Mouse (Mus musculus): ENCODE measurements around the gene Cobl. TPM values are rescaled to one million over a fixed set of nuclear protein-coding genes. Genes with fewer than 3 reads are reported as not detected.

Cobl gene
- polyA plus RNA-seq, 1 experiment from 2014 or later: 3.6 TPM

DNA sequence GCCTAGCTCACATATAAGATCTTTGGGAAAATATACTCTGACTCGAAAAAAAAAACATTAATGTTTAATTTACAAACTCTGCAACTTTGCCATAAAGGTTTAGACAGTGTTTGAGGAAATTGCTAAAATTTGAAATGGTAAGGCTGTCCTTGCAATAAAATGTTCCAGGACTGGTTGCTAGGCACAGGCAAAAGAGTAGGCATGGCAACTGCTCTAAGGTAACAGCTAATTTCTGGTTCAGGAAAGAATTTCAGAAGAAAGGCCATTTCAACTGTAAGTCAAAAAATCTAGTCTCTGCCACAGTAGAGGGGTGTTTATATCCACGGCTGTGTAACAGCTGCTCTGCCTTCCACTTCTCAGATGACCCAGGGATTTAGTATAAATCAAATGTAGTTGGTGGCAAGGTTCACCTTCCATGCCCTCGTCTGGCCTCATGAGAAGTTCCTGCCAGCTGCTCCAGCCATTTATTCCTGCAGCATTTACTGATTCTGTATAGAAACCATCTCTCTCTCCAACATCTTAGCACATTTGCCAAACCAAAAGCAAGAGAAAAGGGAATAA, 113.7 kb downstream of the Cobl start:
- ATAC-seq (replicated peaks; ENCODE audit: insufficient number of reproducible peaks, low FRiP score, low TSS enrichment, low read depth): no peak
- Histone ChIP-seq H3K4me3 (ENCODE audit: low read depth, low read length) (no peak overlapping the region), H3K4me2 (ENCODE audit: low read depth, low read length) (no peak overlapping the region), H3K27me3 (ENCODE audit: control insufficient read depth, insufficient read depth, low read length) (no peaks in the 10 kb centered on the region), H3K27ac (replicated peaks; ENCODE audit: low read depth, low read length) (no peak overlapping the region), H3K36me3 (replicated peaks; ENCODE audit: control insufficient read depth, insufficient read depth, low read depth, low read length) (no peaks in the 10 kb centered on the region), H3K9me3 (replicated peaks; ENCODE audit: control insufficient read depth, low read length) (no peaks in the 10 kb centered on the region), H3K9ac (replicated peaks; ENCODE audit: low read length) (no peak overlapping the region), H3K4me1 (ENCODE audit: control insufficient read depth, insufficient read depth, low read length) (no peaks in the 10 kb centered on the region)
- no peak for DNase-seq (ENCODE audit: low spot score)
- 50% methylated on average over 3 of the region's 3 CpGs for WGBS

DNA sequence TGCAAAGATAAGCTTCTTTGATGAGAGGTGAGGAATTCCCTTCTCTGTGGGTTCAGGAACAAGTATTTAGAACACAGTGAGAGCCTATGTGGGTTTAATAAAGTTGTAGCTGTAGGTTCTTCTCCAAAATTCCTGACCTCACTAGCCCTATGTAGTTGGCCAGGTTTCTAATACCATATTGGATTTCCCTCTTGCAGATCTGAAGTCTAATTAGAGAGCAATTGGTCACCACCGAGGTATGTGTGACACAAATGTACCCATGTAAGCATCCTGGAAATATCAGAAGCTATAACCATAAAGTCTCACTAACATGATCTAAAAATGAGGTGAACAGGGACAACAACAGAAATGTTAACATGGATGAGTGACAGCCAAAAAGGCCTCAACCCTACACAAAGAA, 114.7 kb downstream of the Cobl start:
- ATAC-seq (replicated peaks; ENCODE audit: insufficient number of reproducible peaks, low FRiP score, low TSS enrichment, low read depth) (no peak), DNase-seq (ENCODE audit: low spot score) (no peak)
- H3K9me3 ChIP-seq (replicated peaks; ENCODE audit: control insufficient read depth, low read length): no peaks in the 10 kb centered on the region
- WGBS: 82% methylated on average over 1 of the region's 1 CpGs
- H3K4me2 ChIP-seq (ENCODE audit: low read depth, low read length): no peak overlapping the region
- H3K4me3 ChIP-seq (ENCODE audit: low read depth, low read length): no peak overlapping the region
- H3K4me1 ChIP-seq (ENCODE audit: control insufficient read depth, insufficient read depth, low read length): no peaks in the 10 kb centered on the region
- no peaks in the 10 kb centered on the region for H3K36me3 ChIP-seq (replicated peaks; ENCODE audit: control insufficient read depth, insufficient read depth, low read depth, low read length)
- no peak overlapping the region for H3K27ac ChIP-seq (replicated peaks; ENCODE audit: low read depth, low read length)
- no peak overlapping the region for H3K9ac ChIP-seq (replicated peaks; ENCODE audit: low read length)
- H3K27me3 ChIP-seq (ENCODE audit: control insufficient read depth, insufficient read depth, low read length): no peaks in the 10 kb centered on the region

DNA sequence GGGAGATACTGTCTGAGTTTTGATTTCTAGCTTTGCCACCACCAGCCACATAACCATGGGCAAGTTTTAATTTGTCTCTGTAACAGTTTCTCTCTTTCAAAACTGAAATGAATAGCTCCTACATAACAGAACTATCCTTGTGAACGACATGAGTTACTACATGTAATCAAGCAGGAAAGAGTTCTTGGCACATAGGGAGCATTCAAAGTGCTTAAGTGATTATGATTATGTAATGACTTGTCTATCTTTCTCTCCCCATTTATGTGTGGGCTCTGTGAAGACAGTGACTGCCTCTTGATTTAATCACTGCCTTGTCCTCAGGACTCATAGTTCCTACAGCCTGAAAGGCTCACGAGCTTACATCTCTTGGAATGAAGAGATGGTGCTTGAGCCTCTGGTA, 118.3 kb downstream of the Cobl start:
- H3K27me3 ChIP-seq (ENCODE audit: control insufficient read depth, insufficient read depth, low read length): no peaks in the 10 kb centered on the region
- H3K4me3 ChIP-seq (ENCODE audit: low read depth, low read length): no peak overlapping the region
- no peak for DNase-seq (ENCODE audit: low spot score)
- ATAC-seq (replicated peaks; ENCODE audit: insufficient number of reproducible peaks, low FRiP score, low TSS enrichment, low read depth): no peak
- H3K4me2 ChIP-seq (ENCODE audit: low read depth, low read length): no peak overlapping the region
- H3K9ac ChIP-seq (replicated peaks; ENCODE audit: low read length): no peak overlapping the region
- H3K27ac ChIP-seq (replicated peaks; ENCODE audit: low read depth, low read length): no peak overlapping the region
- H3K9me3 ChIP-seq (replicated peaks; ENCODE audit: control insufficient read depth, low read length): no peaks in the 10 kb centered on the region
- 73% methylated on average over 2 of the region's 2 CpGs for WGBS
- H3K36me3 ChIP-seq (replicated peaks; ENCODE audit: control insufficient read depth, insufficient read depth, low read depth, low read length): no peaks in the 10 kb centered on the region
- no peaks in the 10 kb centered on the region for H3K4me1 ChIP-seq (ENCODE audit: control insufficient read depth, insufficient read depth, low read length)

DNA sequence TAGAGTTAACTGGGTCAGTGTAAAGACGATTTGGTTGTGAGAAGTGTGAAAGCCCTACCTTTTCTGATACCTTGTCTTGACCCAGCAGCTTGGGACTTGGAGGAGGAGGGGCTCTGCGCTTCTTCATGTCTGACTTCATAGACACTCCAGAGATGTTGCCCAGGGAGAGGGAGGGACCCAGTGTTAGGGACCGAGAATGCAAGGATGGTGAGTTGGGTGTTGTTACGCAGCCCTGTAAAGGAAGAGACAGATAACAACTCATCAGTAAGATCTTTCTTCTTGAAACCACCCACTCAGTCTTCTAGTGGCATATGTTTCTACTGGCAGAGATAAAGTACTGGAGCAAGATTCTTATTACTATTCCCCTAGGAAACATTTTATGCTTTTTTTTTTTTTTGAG, 121.1 kb downstream of the Cobl start:
- H3K4me1 ChIP-seq (ENCODE audit: control insufficient read depth, insufficient read depth, low read length): no peaks in the 10 kb centered on the region
- no peak overlapping the region for H3K9ac ChIP-seq (replicated peaks; ENCODE audit: low read length)
- no peak overlapping the region for H3K4me3 ChIP-seq (ENCODE audit: low read depth, low read length)
- no peak overlapping the region for H3K4me2 ChIP-seq (ENCODE audit: low read depth, low read length)
- no peaks in the 10 kb centered on the region for H3K9me3 ChIP-seq (replicated peaks; ENCODE audit: control insufficient read depth, low read length)
- ATAC-seq (replicated peaks; ENCODE audit: insufficient number of reproducible peaks, low FRiP score, low TSS enrichment, low read depth): no peak
- DNase-seq (ENCODE audit: low spot score): no peak
- WGBS: 78% methylated on average over 4 of the region's 4 CpGs
- no peak overlapping the region for H3K27ac ChIP-seq (replicated peaks; ENCODE audit: low read depth, low read length)
- H3K36me3 ChIP-seq (replicated peaks; ENCODE audit: control insufficient read depth, insufficient read depth, low read depth, low read length): no peaks in the 10 kb centered on the region
- no peaks in the 10 kb centered on the region for H3K27me3 ChIP-seq (ENCODE audit: control insufficient read depth, insufficient read depth, low read length)

DNA sequence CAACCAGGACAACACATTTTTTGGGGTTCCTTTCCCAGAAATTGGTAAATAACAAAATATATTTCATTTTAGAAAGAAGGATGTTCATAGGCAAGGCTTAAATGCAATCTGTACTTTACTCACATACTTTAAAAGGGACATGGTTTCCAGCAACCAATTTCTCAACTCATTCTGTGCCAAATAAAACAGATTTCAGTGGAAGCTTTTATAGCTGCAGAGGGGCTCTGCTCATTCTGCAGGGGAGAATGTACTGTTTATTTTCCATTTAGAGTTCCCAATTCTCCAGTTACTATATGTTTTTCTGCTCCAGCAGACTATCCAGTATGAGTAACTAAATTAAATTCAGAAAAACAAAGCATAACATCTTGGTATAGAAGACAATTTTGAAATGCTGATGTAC, 124.1 kb downstream of the Cobl start:
- H3K9me3 ChIP-seq (replicated peaks; ENCODE audit: control insufficient read depth, low read length): no peaks in the 10 kb centered on the region
- DNase-seq (ENCODE audit: low spot score) (no peak), ATAC-seq (replicated peaks; ENCODE audit: insufficient number of reproducible peaks, low FRiP score, low TSS enrichment, low read depth) (no peak)
- H3K9ac ChIP-seq (replicated peaks; ENCODE audit: low read length): no peak overlapping the region
- H3K4me2 ChIP-seq (ENCODE audit: low read depth, low read length): no peak overlapping the region
- H3K4me1 ChIP-seq (ENCODE audit: control insufficient read depth, insufficient read depth, low read length): no peaks in the 10 kb centered on the region
- no peak overlapping the region for H3K27ac ChIP-seq (replicated peaks; ENCODE audit: low read depth, low read length)
- no peak overlapping the region for H3K4me3 ChIP-seq (ENCODE audit: low read depth, low read length)
- no peaks in the 10 kb centered on the region for H3K27me3 ChIP-seq (ENCODE audit: control insufficient read depth, insufficient read depth, low read length)
- no peaks in the 10 kb centered on the region for H3K36me3 ChIP-seq (replicated peaks; ENCODE audit: control insufficient read depth, insufficient read depth, low read depth, low read length)

- no peaks in the 10 kb centered on the region; the same call in 1 of the 2 replicates for H3K36me3 ChIP-seq (replicated peaks; ENCODE audit: control insufficient read depth, insufficient read depth, low read depth, low read length)
- H3K9ac ChIP-seq (replicated peaks; ENCODE audit: low read length): no peak overlapping the region
- DNase-seq (ENCODE audit: low spot score) (no peak), ATAC-seq (replicated peaks; ENCODE audit: insufficient number of reproducible peaks, low FRiP score, low TSS enrichment, low read depth) (no peak)
- H3K27me3 ChIP-seq (ENCODE audit: control insufficient read depth, insufficient read depth, low read length): no peaks in the 10 kb centered on the region
- H3K4me1 ChIP-seq (ENCODE audit: control insufficient read depth, insufficient read depth, low read length): no peaks in the 10 kb centered on the region
- WGBS: 69% methylated on average over 12 of the region's 12 CpGs
- no peak overlapping the region for H3K27ac ChIP-seq (replicated peaks; ENCODE audit: low read depth, low read length)
- no peak overlapping the region for H3K4me3 ChIP-seq (ENCODE audit: low read depth, low read length)
- no peak overlapping the region for H3K4me2 ChIP-seq (ENCODE audit: low read depth, low read length)
- no peaks in the 10 kb centered on the region for H3K9me3 ChIP-seq (replicated peaks; ENCODE audit: control insufficient read depth, low read length)
These were observed 128.6 kb downstream of the Cobl start for GRCm38 (mm10) chr11:12336145-12336544.

GRCm38 (mm10) chr11:12331997-12332396, 132.8 kb downstream of the Cobl start:
- no peak for ATAC-seq (replicated peaks; ENCODE audit: insufficient number of reproducible peaks, low FRiP score, low TSS enrichment, low read depth)
- Histone ChIP-seq H3K4me2 (ENCODE audit: low read depth, low read length) (no peak overlapping the region), H3K4me3 (ENCODE audit: low read depth, low read length) (no peak overlapping the region), H3K36me3 (replicated peaks; ENCODE audit: control insufficient read depth, insufficient read depth, low read depth, low read length) (no peaks in the 10 kb centered on the region; the same call in 1 of the 2 replicates), H3K27ac (replicated peaks; ENCODE audit: low read depth, low read length) (no peak overlapping the region), H3K9me3 (replicated peaks; ENCODE audit: control insufficient read depth, low read length) (no peaks in the 10 kb centered on the region), H3K9ac (replicated peaks; ENCODE audit: low read length) (no peak overlapping the region), H3K27me3 (ENCODE audit: control insufficient read depth, insufficient read depth, low read length) (no peaks in the 10 kb centered on the region), H3K4me1 (ENCODE audit: control insufficient read depth, insufficient read depth, low read length) (no peaks in the 10 kb centered on the region)
- WGBS: 79% methylated on average over 2 of the region's 2 CpGs
- DNase-seq (ENCODE audit: low spot score): peak; percentile 18

DNA sequence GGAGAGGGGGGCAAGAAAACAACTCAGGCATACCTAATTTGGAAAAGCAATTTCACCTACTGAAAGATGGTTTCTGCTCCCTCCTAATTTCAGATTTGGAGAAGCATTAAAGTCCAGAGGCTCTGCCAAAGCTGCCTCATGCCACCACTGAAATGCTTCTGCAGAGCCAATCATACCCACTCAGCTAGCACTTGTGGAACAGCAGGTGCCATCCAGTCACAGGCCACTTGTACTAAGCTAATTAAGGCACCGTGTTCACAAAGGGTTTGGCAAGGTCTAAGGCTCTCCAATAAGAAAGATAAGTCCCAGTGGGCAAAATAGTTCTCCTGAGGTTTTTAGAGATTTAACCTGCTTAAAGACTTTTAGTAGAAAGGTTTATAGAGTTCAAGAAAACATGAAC, 143.3 kb downstream of the Cobl start:
- 76% methylated on average over 1 of the region's 1 CpGs for WGBS
- H3K27ac ChIP-seq (replicated peaks; ENCODE audit: low read depth, low read length): no peak overlapping the region
- DNase-seq (ENCODE audit: low spot score) (no peak), ATAC-seq (replicated peaks; ENCODE audit: insufficient number of reproducible peaks, low FRiP score, low TSS enrichment, low read depth) (no peak)
- H3K9me3 ChIP-seq (replicated peaks; ENCODE audit: control insufficient read depth, low read length): no peaks in the 10 kb centered on the region
- no peak overlapping the region for H3K4me2 ChIP-seq (ENCODE audit: low read depth, low read length)
- no peaks in the 10 kb centered on the region for H3K36me3 ChIP-seq (replicated peaks; ENCODE audit: control insufficient read depth, insufficient read depth, low read depth, low read length)
- no peaks in the 10 kb centered on the region for H3K4me1 ChIP-seq (ENCODE audit: control insufficient read depth, insufficient read depth, low read length)
- no peaks in the 10 kb centered on the region for H3K27me3 ChIP-seq (ENCODE audit: control insufficient read depth, insufficient read depth, low read length)
- no peak overlapping the region for H3K4me3 ChIP-seq (ENCODE audit: low read depth, low read length)
- H3K9ac ChIP-seq (replicated peaks; ENCODE audit: low read length): no peak overlapping the region
